Mouse (Mus musculus): ENCODE data around the gene Gm4792.

DNA sequence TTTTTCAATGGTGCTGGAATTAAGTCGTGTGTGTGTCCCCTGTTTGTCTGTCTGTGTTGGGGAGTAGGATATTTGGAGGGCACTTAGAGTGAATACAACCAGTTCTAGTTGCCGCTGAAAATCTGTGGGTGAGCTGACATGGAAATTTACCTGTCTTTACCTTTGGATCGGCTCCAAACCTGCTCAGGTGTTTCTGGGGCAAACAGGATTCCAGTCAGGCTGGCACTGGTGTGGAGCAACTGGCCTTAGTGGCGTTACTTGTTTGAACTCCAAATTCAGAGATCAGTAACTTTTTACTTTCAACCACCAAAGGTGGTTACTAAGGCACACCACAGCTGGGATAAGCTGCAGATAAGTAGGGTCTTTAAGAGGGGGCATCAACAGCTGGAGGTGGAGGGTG is 14.6 kb upstream of the Gm4792 start:
- TF ChIP-seq CTCF (IDR thresholded peaks at IDR 0.05; ENCODE audit: borderline replicate concordance, insufficient read depth, low read length) (no peak), POLR2A (IDR thresholded peaks at IDR 0.05; ENCODE audit: low read depth, low read length) (no peak)

Data from embryonic fibroblast, embryonic 13.5 days (primary cell).